Mouse (Mus musculus) midbrain, embryonic 16.5 days (tissue): ENCODE measurements at regions not wholly inside any gene's neighbourhood (a gene's known extent, or its start where the extent isn't known, plus 50 kb on each side); places are given as distances from the start of the nearest gene placed in this dataset.

Experiments
- ATAC-seq: fragments of 200-750 bp; cut with Nextera tagmentation; 2 replicates; pipeline ENCODE4 v1.8.0; 2017; ENCODE audit warnings: moderate TSS enrichment
- H3K27ac ChIP-seq: fragments of 300-500 bp; sonication (generic); 2 replicates; pipeline ENCODE4 v1.5.1; 2014; ENCODE audit warnings: mild to moderate bottlenecking, low read length, mixed read lengths
- H3K27me3 ChIP-seq: fragments of 300-500 bp; sonication (generic); 2 replicates; pipeline ENCODE4 v1.6.1; 2014; ENCODE audit warnings: low read depth, low read length, mixed read lengths; ENCODE audit not compliant: control insufficient read depth, insufficient read depth
- H3K36me3 ChIP-seq: fragments of 300-500 bp; sonication (generic); 2 replicates; pipeline ENCODE4 v1.6.1; 2014; ENCODE audit warnings: mild to moderate bottlenecking, low read length, moderate library complexity, mixed read lengths; ENCODE audit not compliant: control insufficient read depth, insufficient read depth
- H3K4me1 ChIP-seq: fragments of 300-500 bp; sonication (generic); 2 replicates; pipeline ENCODE4 v1.6.1; 2014; ENCODE audit warnings: mild to moderate bottlenecking, low read length, mixed read lengths; ENCODE audit not compliant: control insufficient read depth, insufficient read depth
- H3K4me2 ChIP-seq: fragments of 300-500 bp; sonication (generic); 2 replicates; pipeline ENCODE4 v1.6.1; 2014; ENCODE audit warnings: mild to moderate bottlenecking, low read length, mixed read lengths
- H3K4me3 ChIP-seq: fragments of 300-500 bp; sonication (generic); 2 replicates; pipeline ENCODE4 v1.5.1; 2014; ENCODE audit warnings: low read depth, mild to moderate bottlenecking, low read length, moderate library complexity, mixed read lengths
- H3K9ac ChIP-seq: fragments of 300-500 bp; sonication (generic); 2 replicates; pipeline ENCODE4 v1.6.1; 2014; ENCODE audit warnings: low read depth, low read length, mixed read lengths
- H3K9me3 ChIP-seq: fragments of 300-500 bp; sonication (generic); replicated peaks from 2 replicates; pipeline ENCODE4 v1.6.1; 2014; ENCODE audit warnings: mild to moderate bottlenecking, low read length, mixed read lengths; ENCODE audit not compliant: control insufficient read depth, poor library complexity, severe bottlenecking
- WGBS: fragments of 180-500 bp; shearing (Covaris S2); extraction: QIAGEN DNeasy Blood & Tissue Kit; methylation state at CpG from one replicate; pipeline ENCODE4 v1.1.7; 2014; 5-methylcytosine and 5-hydroxymethylcytosine counted together

DNA sequence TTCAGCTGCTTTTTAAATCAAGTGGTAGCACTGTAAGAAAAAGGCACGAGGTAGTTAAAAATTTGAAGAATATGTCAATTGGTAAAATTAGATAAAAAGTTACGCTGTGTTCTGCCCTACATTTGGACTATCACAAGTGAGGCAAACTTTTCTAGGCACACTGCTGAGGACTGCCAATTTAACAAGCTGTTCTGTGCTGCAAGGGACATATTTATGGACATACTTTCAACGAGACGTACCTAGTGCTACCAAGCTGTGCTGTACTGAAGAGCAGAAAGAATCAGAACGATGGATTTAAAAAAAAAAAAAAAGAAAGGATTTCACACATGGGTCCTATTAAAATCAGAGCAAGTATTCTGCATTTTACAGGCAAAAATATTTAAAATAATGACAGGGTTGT lies 692.1 kb downstream of the Cypt12 start:
- no peak overlapping the region for H3K4me2 ChIP-seq
- 78% methylated on average over 5 of the region's 5 CpGs for WGBS
- no peak for ATAC-seq

DNA sequence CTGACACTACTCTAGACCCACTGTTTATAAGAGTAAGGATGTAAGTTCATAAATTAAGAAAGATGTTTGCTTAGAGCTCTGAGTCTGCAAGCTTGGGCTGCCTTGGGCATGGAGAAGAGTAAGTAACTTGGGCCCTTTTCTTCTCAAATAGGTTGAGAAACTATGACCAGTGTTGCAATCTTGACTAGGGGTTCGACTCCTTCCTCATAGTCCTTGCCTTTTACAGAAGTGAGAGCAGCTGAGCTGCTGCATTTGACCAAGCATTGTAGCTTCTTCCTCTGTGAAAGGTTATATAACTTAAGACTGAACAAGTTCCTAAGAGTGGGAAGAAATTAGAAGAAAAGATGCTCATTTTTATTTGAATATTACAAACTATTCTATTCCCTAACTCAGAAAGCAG lies 693.5 kb downstream of the Cypt12 start:
- no peak overlapping the region for H3K27ac ChIP-seq
- ATAC-seq = no peak
- H3K4me3 ChIP-seq = no peak overlapping the region
- H3K4me2 ChIP-seq = no peak overlapping the region
- no peaks in the 10 kb centered on the region for H3K27me3 ChIP-seq
- no peaks in the 10 kb centered on the region for H3K9me3 ChIP-seq
- WGBS = 89% methylated on average over 1 of the region's 1 CpGs
- no peaks in the 10 kb centered on the region for H3K36me3 ChIP-seq
- H3K9ac ChIP-seq = no peak overlapping the region
- 0 out of 2 replicates have a peak, but pooled peaks cover 3% of the 10 kb centered on the region for H3K4me1 ChIP-seq

More for the DNA sequence above, 692.1 kb downstream of the Cypt12 start:
- Histone ChIP-seq H3K9me3 (no peaks in the 10 kb centered on the region), H3K9ac (no peak overlapping the region), H3K4me1 (no peaks in the 10 kb centered on the region), H3K4me3 (no peak overlapping the region), H3K36me3 (no peaks in the 10 kb centered on the region), H3K27me3 (no peaks in the 10 kb centered on the region), H3K27ac (no peak overlapping the region)

DNA sequence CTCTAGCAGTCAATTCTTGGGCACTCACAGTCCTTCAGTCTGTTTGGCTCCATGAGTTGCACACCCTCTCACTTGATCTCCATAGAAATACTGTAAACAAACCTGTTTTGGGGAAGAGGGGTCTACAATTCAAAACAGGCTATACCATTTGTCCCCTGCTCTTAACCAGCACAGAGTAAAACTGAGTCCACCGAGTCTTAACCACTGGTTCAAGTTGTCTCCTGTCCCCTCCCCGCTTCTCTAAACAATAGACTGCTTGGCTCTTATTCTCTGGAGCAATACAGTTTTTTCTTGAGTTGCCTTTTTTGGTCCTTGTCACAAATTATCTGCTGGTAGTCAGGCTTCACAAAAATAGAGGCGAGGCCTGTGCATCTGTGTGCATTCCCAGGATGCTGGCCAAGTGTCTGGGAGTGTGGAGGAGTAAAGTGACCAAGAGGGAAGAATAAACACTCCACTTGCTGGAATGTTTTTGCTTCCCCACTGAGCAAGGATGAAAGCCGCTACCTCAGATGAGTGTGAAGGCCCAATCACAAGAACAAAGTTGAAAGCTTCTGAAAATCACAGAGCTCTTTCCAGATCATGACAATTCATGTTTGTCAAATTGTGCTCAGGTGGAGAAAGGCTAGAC lies 695.3 kb downstream of the Cypt12 start:
- Histone ChIP-seq H3K4me2 (no peak overlapping the region), H3K4me3 (no peak overlapping the region), H3K9me3 (no peaks in the 10 kb centered on the region), H3K27ac (no peak overlapping the region), H3K9ac (no peak overlapping the region), H3K4me1 (0 out of 2 replicates have a peak, but pooled peaks cover 3% of the 10 kb centered on the region), H3K36me3 (no peaks in the 10 kb centered on the region), H3K27me3 (no peaks in the 10 kb centered on the region)
- WGBS = 83% methylated on average over 4 of the region's 4 CpGs
- no peak for ATAC-seq

DNA sequence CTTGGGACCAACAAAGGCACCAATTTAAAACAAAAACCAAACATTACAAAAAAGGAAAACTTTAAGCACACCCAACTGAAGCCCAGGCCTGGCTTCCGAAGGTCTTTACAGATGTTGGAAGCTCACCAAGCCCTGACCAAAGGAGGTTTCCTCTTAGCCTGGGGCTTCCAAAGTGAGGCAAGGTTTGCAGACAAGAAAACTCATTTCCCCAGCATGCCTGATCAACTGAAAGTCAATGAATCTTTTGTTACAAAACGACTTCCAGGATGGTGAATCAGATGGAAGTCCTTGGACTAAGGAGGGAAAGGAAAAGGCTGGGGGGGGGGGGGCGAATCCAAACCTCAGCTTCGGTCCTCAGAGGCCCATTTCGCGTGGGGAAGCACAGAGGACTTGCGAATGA lies 697.3 kb downstream of the Cypt12 start:
- no peak overlapping the region for H3K4me2 ChIP-seq
- H3K27ac ChIP-seq = no peak overlapping the region
- no peaks in the 10 kb centered on the region for H3K36me3 ChIP-seq
- H3K9me3 ChIP-seq = no peaks in the 10 kb centered on the region
- WGBS = 55% methylated on average over 7 of the region's 7 CpGs
- no peak overlapping the region for H3K4me3 ChIP-seq
- H3K9ac ChIP-seq = no peak overlapping the region
- no peaks in the 10 kb centered on the region for H3K27me3 ChIP-seq
- H3K4me1 ChIP-seq = 0 out of 2 replicates have a peak, but pooled peaks cover 3% of the 10 kb centered on the region
- ATAC-seq = no peak

DNA sequence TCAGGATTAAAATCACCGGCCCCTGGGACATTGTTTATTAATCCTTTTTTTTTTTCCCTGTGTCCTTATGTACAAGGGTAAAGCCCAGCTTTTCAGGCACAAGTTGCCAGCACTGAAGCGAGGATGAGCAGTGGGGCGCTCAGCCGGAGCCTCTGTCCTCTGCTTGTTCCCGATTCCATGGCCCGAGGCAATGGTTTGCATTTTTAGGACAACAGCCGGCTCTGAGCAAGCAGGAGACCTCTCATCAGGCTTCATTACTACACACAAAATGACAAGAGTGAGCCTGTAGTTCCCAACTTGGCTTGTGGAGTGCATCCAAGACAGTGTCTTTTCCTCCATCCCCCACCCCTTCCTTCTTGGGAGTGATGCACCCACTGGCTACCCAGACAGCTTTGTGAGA lies 697.7 kb downstream of the Cypt12 start:
- ATAC-seq = no peak
- WGBS = 33% methylated on average over 7 of the region's 7 CpGs
- Histone ChIP-seq H3K27me3 (no peaks in the 10 kb centered on the region), H3K36me3 (no peaks in the 10 kb centered on the region), H3K4me1 (0 out of 2 replicates have a peak, but pooled peaks cover 3% of the 10 kb centered on the region), H3K27ac (no peak overlapping the region), H3K4me3 (no peak overlapping the region), H3K9ac (no peak overlapping the region), H3K9me3 (no peaks in the 10 kb centered on the region), H3K4me2 (no peak overlapping the region)

DNA sequence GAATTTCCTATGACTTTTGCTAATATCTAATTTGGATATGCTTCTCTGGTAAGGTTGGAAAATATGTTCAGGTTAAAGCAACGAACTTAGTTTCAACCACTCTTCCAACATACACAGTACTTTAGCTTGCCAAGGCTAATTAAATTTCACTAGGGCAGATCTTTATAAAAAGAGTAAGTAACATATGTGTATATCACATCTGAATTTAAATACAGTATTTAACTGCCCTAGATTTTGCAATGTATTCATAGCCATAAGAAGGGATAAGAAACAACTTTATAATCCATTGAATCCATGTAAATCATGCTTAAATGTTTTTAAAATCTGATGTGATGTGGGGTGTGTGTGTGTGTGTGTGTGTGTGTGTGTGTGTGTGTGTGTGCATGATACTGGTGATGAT lies 705.3 kb downstream of the Cypt12 start:
- Histone ChIP-seq H3K27me3 (no peaks in the 10 kb centered on the region), H3K36me3 (no peaks in the 10 kb centered on the region), H3K9ac (no peak overlapping the region), H3K4me3 (no peak overlapping the region), H3K27ac (no peak overlapping the region), H3K4me1 (no peaks in the 10 kb centered on the region), H3K9me3 (no peaks in the 10 kb centered on the region), H3K4me2 (no peak overlapping the region)
- no peak for ATAC-seq
- 88% methylated on average over 1 of the region's 1 CpGs for WGBS

DNA sequence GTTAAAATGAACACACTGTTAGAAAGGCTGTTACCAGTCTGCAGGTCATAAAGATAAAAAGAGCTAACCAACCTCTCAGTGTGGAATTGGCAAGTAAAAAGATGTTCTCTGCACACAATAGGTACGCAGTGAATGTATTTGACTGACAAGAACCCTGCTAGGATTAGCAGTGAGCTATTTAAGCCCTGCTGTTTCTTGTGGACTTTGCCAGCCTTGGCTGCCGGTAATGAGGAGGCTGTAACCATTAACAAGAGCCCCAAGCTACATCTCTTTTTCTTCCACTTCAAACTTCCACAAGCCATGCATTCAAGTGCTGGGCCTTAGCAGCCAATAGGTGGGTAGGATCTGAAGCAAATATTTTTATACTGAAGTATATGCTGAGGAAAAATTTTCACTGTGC lies 717.5 kb downstream of the Cypt12 start:
- H3K4me3 ChIP-seq = no peak overlapping the region
- H3K27me3 ChIP-seq = no peaks in the 10 kb centered on the region
- no peaks in the 10 kb centered on the region for H3K9me3 ChIP-seq
- no peaks in the 10 kb centered on the region for H3K4me1 ChIP-seq
- peak; percentile 81 for ATAC-seq
- H3K36me3 ChIP-seq = no peaks in the 10 kb centered on the region
- WGBS = 8% methylated on average over 2 of the region's 2 CpGs
- H3K9ac ChIP-seq = no peak overlapping the region
- H3K4me2 ChIP-seq = no peak overlapping the region
- H3K27ac ChIP-seq = no peak overlapping the region

DNA sequence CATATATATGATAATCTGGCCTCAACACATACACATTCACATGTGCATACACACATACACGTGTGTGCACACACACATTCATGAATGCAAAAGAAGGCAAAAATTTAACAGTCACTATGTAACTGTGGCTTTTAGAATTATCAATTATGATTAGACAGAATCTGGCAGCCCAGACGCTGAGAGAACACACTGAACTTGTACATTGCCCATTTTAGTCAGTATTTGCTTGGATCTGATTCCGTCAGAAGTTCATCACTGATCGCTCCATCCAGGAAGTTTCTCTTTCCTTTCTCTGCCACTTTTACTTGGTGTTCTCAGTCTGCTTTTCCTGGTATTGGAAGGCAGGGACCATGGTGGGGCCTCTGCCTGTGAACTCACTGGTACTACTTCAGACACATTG lies 719.5 kb downstream of the Cypt12 start:
- Histone ChIP-seq H3K4me2 (no peak overlapping the region), H3K27me3 (no peaks in the 10 kb centered on the region), H3K9me3 (no peaks in the 10 kb centered on the region), H3K9ac (no peak overlapping the region), H3K4me1 (peaks cover 2% of the 10 kb centered on the region; the same call in 1 of the 2 replicates), H3K4me3 (no peak overlapping the region), H3K27ac (no peak overlapping the region), H3K36me3 (no peaks in the 10 kb centered on the region)
- no peak for ATAC-seq
- WGBS = 95% methylated on average over 4 of the region's 4 CpGs

DNA sequence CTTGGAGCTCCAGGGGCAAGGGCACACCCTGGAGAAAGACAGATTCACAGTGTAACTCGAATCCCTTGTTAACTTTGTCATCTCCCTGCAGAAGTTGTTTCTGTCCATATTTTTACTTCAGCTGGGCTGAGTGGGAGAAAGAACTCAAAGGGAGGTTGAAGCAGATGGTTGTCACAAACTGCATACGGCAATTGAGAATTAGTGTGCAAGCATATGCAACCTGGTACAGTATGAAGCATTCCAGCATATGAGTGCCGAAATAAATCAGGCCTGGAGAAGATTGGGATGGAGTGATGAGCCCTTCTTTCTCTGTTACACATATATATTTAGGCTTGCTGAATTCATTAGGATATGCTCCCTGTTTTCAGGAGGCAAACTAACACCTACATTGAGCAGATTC lies 720.7 kb downstream of the Cypt12 start:
- no peaks in the 10 kb centered on the region for H3K27me3 ChIP-seq
- H3K4me1 ChIP-seq = peaks cover 2% of the 10 kb centered on the region; the same call in 1 of the 2 replicates
- no peak overlapping the region for H3K27ac ChIP-seq
- 82% methylated on average over 3 of the region's 3 CpGs for WGBS
- H3K36me3 ChIP-seq = no peaks in the 10 kb centered on the region
- no peak overlapping the region for H3K4me3 ChIP-seq
- H3K9me3 ChIP-seq = no peaks in the 10 kb centered on the region
- H3K4me2 ChIP-seq = no peak overlapping the region
- no peak overlapping the region for H3K9ac ChIP-seq
- ATAC-seq = no peak
